Mouse (Mus musculus) olfactory bulb, adult 2 months (tissue): ENCODE results near the gene Tnn. TPM values are rescaled to one million over a fixed set of nuclear protein-coding genes. Genes with fewer than 3 reads are reported as not detected.

Source experiments
- H3K27ac ChIP-seq: fragments of 200-500 bp; 2 replicates; pipeline ENCODE4 v1.5.1; 2012; ENCODE audit warnings: low read depth, low read length; ENCODE audit not compliant: insufficient read depth
- H3K4me1 ChIP-seq: fragments of 200-500 bp; 2 replicates; pipeline ENCODE4 v1.6.1; 2012; ENCODE audit warnings: low read length; ENCODE audit not compliant: control insufficient read depth, insufficient read depth
- H3K4me3 ChIP-seq: fragments of 200-500 bp; 2 replicates; pipeline ENCODE4 v1.5.1; 2012; ENCODE audit warnings: mild to moderate bottlenecking, low read depth, low read length, moderate library complexity; ENCODE audit not compliant: insufficient read depth
- CTCF ChIP-seq: fragments of 200-500 bp; IDR thresholded peaks from 2 replicates; pipeline ENCODE4 v1.5.1; 2012; ENCODE audit warnings: low read depth, mild to moderate bottlenecking, low read length, moderate library complexity; ENCODE audit not compliant: insufficient read depth
- POLR2A ChIP-seq: fragments of 200-500 bp; IDR thresholded peaks from 2 replicates; pipeline ENCODE4 v1.6.1; 2012; ENCODE audit warnings: mild to moderate bottlenecking, low read depth, low read length, moderate library complexity; ENCODE audit not compliant: insufficient read depth
- WGBS: fragments of 180-500 bp; shearing (Covaris S2); methylation state at CpG from one replicate; pipeline ENCODE4 v1.1.7; 2018; 5-methylcytosine and 5-hydroxymethylcytosine counted together
- polyA plus RNA-seq: library from polyadenylated mRNA; stranded (reverse); fragments of >200 nt; gene quantifications from 2 replicates; pipeline ENCODE4 v1.2.4, GENCODE M21; 2012; ENCODE audit warnings: low replicate concordance; ENCODE audit not compliant: missing spikeins, insufficient read depth, insufficient read length

Tnn gene
- polyA plus RNA-seq, 1 experiment: not detected

DNA sequence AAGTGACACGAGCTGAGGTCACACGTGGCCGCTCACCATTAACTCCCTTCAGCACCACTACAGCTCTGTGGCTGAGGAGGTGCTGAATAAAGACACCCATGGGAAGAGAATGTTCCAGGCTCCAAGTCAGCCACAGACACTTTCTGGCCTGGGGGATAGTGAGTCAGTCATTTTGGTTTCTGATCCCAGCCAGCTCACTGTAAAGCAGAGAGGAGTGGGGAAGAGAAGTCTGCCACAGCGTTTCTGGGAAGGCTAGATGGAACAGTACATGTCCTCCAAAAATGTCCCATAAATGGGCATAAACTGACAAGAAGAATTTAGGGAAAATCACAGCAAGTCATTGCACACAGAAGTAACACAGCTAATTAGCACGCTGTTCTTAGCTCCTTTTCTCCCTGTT is 52.4 kb downstream of the Tnn start:
- Histone ChIP-seq H3K4me3 (no peak overlapping the region), H3K4me1 (no peaks in the 10 kb centered on the region), H3K27ac (no peak overlapping the region)
- TF ChIP-seq CTCF (no peak), POLR2A (no peak)
- 75% methylated on average over 5 of the region's 5 CpGs for WGBS

DNA sequence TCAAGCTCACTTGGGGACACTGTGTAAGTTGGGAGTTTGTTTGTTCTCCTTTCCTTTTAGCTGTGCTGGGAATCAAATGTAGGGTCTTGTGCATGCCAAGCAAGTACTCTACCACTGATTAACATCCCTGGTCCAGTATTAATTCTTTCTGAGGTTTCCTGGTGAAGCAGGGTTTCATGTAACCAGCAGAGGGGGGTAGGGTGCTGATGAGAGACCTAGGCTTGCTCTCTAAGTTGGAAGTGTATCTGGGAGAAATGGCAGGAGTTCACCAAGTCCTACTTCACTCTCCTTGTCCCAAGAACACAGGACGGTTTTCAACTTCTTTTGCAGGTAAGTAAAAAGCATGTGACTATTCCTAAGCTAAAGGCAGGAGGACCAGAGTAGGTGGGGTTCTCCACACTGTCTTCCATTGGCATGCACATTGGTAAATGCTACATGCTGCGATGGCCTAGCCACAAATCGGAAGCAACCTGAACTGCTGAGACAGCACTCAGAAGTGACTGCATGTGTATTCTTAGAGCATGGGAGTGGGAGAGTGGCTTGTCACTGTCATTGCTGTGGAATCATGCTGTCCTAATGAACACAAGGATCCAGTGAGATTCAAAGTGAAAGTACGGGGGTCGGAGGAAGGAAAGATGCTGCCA is 53.6 kb downstream of the Tnn start:
- Histone ChIP-seq H3K27ac (no peak overlapping the region), H3K4me3 (no peak overlapping the region), H3K4me1 (no peaks in the 10 kb centered on the region)
- 87% methylated on average over 5 of the region's 5 CpGs for WGBS
- no peak for TF ChIP-seq CTCF
- TF ChIP-seq POLR2A: no peak

DNA sequence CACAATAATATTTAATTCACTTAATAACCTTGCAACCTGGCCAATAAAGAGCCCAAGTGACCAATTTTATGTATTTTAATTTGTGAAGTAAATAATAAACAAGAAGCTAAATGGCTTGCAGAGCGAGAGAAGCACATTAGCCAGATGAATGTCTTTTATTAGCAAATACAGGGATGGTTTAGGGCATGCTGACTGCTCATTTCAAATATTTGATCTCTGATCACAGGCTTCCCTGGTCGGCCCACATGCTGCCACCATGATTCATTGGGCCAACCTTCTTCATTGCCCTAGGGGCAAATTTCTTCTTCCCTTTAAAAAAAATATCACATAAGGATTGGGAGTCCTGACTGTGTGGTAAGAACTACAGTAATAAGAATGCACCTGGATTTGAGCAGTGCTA is 66.7 kb downstream of the Tnn start:
- Histone ChIP-seq H3K27ac (no peak overlapping the region), H3K4me3 (no peak overlapping the region), H3K4me1 (no peaks in the 10 kb centered on the region)
- WGBS: 90% methylated on average over 2 of the region's 2 CpGs
- no peak for TF ChIP-seq CTCF
- no peak for TF ChIP-seq POLR2A

DNA sequence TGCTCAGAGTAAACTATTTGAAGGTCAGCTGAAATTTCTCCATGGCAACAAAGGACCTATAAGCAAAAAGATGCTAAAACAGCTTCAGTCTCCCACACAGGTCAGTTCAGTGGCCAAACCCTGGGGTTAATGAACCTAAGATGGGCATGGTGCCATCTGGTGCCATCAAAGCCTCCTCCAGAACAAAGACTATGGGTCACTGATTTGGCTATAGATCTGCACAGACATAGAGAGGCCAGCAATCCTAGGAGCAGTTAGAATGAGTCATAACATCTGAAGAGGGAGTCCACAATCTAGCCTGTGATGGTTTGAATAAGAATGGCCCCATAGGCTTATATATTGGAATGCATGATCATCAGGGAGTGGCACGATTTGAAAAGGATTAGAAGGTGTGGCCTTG is 69.1 kb downstream of the Tnn start:
- H3K4me1 ChIP-seq: no peaks in the 10 kb centered on the region
- WGBS: 88% methylated on average over 1 of the region's 1 CpGs
- H3K27ac ChIP-seq: no peak overlapping the region
- H3K4me3 ChIP-seq: no peak overlapping the region
- TF ChIP-seq CTCF (no peak), POLR2A (no peak)

DNA sequence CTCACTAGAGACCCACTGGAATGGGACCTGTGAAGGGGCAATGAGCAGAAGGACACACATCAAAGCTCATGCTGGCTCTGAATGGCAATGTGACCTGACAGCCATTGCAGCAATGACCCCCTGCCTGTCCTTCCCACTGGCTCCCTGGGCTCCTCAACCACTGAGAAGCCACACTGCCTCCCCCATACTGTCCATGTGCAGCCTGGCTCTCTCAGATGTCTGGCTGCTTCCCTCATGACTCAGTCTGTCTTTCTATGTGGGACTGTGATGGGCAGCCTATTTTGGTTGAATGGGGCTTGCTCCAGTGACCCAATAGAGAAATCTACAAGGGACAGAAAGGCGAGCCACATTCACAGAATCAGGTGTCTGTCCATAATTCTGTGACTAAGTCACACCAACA is 70.7 kb downstream of the Tnn start:
- 90% methylated on average over 1 of the region's 1 CpGs for WGBS
- H3K4me3 ChIP-seq: no peak overlapping the region
- H3K4me1 ChIP-seq: no peaks in the 10 kb centered on the region
- TF ChIP-seq CTCF: no peak
- no peak for TF ChIP-seq POLR2A
- no peak overlapping the region for H3K27ac ChIP-seq

DNA sequence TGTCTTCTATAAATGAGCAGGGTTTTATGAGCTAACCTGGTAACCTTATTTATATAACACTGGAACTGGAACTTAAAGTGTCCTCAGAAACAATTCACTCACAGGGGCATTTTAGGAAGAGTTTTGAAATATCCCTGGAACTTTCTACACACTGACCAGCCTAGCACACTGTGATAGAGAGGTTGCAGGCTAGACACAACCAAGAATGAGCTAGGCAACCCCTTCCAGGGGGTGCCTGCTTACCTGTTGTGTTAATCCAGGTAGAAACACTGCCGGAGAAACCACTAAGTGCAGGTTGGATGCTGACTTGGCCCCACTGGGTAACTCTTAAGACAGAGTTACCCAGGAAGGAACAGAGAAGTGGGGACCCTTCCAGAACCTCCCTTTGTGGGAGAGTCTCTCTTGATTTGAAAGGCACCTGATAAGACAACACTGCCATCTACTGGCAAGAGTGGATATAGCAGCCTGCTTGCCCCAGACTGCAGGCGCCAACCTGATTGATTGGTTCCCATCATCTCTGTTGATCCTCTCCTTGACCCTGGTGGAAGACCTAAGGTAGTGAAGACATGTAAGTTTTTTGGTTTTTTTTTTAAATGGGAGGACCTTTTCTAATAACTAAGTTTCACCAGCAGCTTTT is 72.5 kb downstream of the Tnn start:
- no peaks in the 10 kb centered on the region for H3K4me1 ChIP-seq
- no peak overlapping the region for H3K4me3 ChIP-seq
- 25% methylated on average over 2 of the region's 2 CpGs for WGBS
- TF ChIP-seq POLR2A (no peak), CTCF (0 out of 2 replicates have a peak, but pooled peaks have one; percentile 35)
- no peak overlapping the region for H3K27ac ChIP-seq

DNA sequence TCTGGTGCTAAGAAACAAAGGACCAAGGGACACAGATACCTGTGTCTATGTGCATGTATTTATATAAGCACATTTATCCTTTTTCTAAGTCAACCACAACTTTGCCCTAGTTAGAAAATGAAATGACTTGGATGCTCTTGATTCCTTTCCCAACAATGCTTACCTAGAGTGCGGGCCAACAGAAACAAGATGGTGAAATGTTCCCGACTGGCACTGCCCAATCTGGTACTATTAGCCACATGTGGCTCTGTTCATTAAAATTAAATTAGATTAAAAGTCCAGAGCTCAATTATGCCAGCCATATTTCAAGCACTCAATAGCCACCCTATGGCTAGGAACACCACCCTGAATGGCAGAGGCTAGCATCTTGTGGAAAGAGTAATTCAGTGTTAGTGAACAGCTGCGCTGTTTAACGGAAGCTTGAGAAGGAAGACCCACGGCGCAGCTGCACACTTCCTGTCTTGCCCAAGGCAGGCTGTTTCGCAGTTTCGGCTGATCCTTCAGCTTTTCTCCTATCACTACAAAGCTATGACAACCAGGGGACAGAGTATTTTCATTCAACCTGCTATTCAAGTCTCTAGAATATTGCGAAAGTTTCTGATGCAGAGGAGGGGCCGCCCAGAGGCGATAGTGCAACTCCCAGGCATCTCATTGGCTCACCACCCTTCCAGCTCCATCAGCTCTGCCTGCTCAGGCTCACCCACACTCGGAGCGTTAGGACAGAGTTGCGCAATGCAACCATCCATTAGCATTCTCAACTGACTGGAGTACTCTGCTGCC is 74.3 kb downstream of the Tnn start:
- WGBS: 66% methylated on average over 14 of the region's 14 CpGs
- no peaks in the 10 kb centered on the region for H3K4me1 ChIP-seq
- no peak overlapping the region for H3K4me3 ChIP-seq
- no peak for TF ChIP-seq POLR2A
- H3K27ac ChIP-seq: no peak overlapping the region

DNA sequence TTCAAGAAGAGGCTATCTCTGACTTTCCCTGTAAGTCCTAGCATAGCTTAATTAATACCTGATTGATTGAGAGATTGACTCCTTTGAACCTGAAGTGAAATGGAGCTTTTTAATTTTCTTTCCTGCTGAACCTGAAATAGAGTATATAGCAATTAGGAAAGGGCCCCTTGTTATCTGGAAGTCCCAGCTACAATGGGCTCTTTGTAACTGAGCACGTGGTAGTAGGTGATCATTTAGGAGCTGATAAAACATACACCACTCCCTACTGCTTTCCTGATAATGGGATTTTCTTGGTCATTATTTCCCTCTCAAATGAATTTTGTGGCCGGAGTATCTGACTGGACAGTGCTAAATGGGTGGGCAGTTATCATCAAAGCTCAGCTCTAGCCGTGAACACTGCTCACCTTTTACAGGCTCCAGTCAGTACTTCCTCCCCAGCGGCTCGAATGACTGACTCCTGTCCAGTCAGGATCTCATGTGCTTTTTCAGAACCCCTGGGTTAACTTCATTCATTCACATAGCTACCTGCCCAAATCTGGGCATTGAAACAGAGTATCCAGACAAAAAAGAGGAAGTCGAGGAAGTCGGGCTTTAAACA is 88.7 kb downstream of the Tnn start:
- 79% methylated on average over 7 of the region's 7 CpGs for WGBS
- H3K4me3 ChIP-seq: no peak overlapping the region
- H3K4me1 ChIP-seq: no peaks in the 10 kb centered on the region
- no peak overlapping the region for H3K27ac ChIP-seq
- TF ChIP-seq POLR2A: no peak
- no peak for TF ChIP-seq CTCF
